Mouse (Mus musculus): ENCODE results near the gene Boc. TPM values are rescaled to one million over a fixed set of nuclear protein-coding genes. Genes with fewer than 3 reads are reported as not detected.

The Boc gene
- polyA plus RNA-seq, 1 experiment: 8.5 TPM

- no peak overlapping the region for H3K27ac ChIP-seq (ENCODE audit: insufficient read depth, low read depth, low read length)
- H3K4me1 ChIP-seq (ENCODE audit: control insufficient read depth, insufficient read depth, low read length): no peaks in the 10 kb centered on the region
- H3K4me3 ChIP-seq (ENCODE audit: insufficient read depth, low read depth, low read length): no peak overlapping the region
- no peaks in the 10 kb centered on the region for H3K36me3 ChIP-seq (ENCODE audit: control insufficient read depth, insufficient read depth, low read length)
- WGBS: 95% methylated on average over 2 of the region's 2 CpGs
- no peak for TF ChIP-seq CTCF (conservative IDR thresholded peaks at IDR 0.05; ENCODE audit: insufficient read depth, insufficient read length, low read depth, low read length)
- TF ChIP-seq POLR2A (IDR thresholded peaks at IDR 0.05; ENCODE audit: low read depth, low read length): no peak
- no peak for DNase-seq
- H3K27me3 ChIP-seq (replicated peaks; ENCODE audit: control insufficient read depth, insufficient read depth, low read length): no peaks in the 10 kb centered on the region
Measured at GRCm38 (mm10) chr16:44552036-44552435, 6.7 kb downstream of the Boc start.

DNA sequence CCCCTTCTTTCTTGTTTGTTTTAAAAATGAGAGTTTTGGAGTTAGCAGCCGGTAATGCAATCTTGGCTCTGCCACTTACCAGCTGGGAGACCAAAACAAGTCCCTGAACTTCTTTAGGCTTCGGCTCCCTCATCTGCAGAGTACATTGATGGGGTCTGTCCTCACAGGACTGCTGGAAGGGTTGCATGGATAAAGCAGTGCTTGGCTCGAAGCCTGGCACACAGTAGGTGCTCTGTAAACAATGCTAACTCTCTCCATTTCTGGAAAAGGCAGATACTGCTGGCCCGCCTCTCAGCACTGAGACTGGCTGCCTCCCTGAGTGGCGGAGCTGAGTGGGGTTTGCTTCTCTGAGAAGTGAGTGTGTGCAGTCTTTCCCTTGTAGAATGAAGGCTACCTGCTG lies 7.2 kb downstream of the Boc start:
- Histone ChIP-seq H3K27me3 (replicated peaks; ENCODE audit: control insufficient read depth, insufficient read depth, low read length) (no peaks in the 10 kb centered on the region), H3K36me3 (ENCODE audit: control insufficient read depth, insufficient read depth, low read length) (no peaks in the 10 kb centered on the region), H3K27ac (ENCODE audit: insufficient read depth, low read depth, low read length) (no peak overlapping the region), H3K4me3 (ENCODE audit: insufficient read depth, low read depth, low read length) (no peak overlapping the region), H3K4me1 (ENCODE audit: control insufficient read depth, insufficient read depth, low read length) (no peaks in the 10 kb centered on the region)
- DNase-seq: no peak
- no peak for TF ChIP-seq CTCF (conservative IDR thresholded peaks at IDR 0.05; ENCODE audit: insufficient read depth, insufficient read length, low read depth, low read length)
- TF ChIP-seq POLR2A (IDR thresholded peaks at IDR 0.05; ENCODE audit: low read depth, low read length): no peak
- 78% methylated on average over 5 of the region's 5 CpGs for WGBS

GRCm38 (mm10) chr16:44550843-44551242 lies 7.9 kb downstream of the Boc start:
- peak; percentile 22 for DNase-seq
- TF ChIP-seq CTCF (conservative IDR thresholded peaks at IDR 0.05; ENCODE audit: insufficient read depth, insufficient read length, low read depth, low read length): no peak
- Histone ChIP-seq H3K4me1 (ENCODE audit: control insufficient read depth, insufficient read depth, low read length) (no peaks in the 10 kb centered on the region), H3K27ac (ENCODE audit: insufficient read depth, low read depth, low read length) (no peak overlapping the region), H3K4me3 (ENCODE audit: insufficient read depth, low read depth, low read length) (no peak overlapping the region), H3K27me3 (replicated peaks; ENCODE audit: control insufficient read depth, insufficient read depth, low read length) (no peaks in the 10 kb centered on the region), H3K36me3 (ENCODE audit: control insufficient read depth, insufficient read depth, low read length) (no peaks in the 10 kb centered on the region)
- 24% methylated on average over 5 of the region's 5 CpGs for WGBS

GRCm38 (mm10) chr16:44549867-44550679 lies 8.6 kb downstream of the Boc start:
- Histone ChIP-seq H3K27ac (ENCODE audit: insufficient read depth, low read depth, low read length) (no peak overlapping the region), H3K4me1 (ENCODE audit: control insufficient read depth, insufficient read depth, low read length) (no peaks in the 10 kb centered on the region), H3K36me3 (ENCODE audit: control insufficient read depth, insufficient read depth, low read length) (no peaks in the 10 kb centered on the region), H3K4me3 (ENCODE audit: insufficient read depth, low read depth, low read length) (no peak overlapping the region), H3K27me3 (replicated peaks; ENCODE audit: control insufficient read depth, insufficient read depth, low read length) (no peaks in the 10 kb centered on the region)
- no peak for DNase-seq
- 59% methylated on average over 7 of the region's 7 CpGs for WGBS
- no peak for TF ChIP-seq POLR2A (IDR thresholded peaks at IDR 0.05; ENCODE audit: low read depth, low read length)

- no peak for DNase-seq
- Histone ChIP-seq H3K36me3 (ENCODE audit: control insufficient read depth, insufficient read depth, low read length) (no peaks in the 10 kb centered on the region), H3K4me1 (ENCODE audit: control insufficient read depth, insufficient read depth, low read length) (no peaks in the 10 kb centered on the region), H3K27ac (ENCODE audit: insufficient read depth, low read depth, low read length) (no peak overlapping the region), H3K4me3 (ENCODE audit: insufficient read depth, low read depth, low read length) (no peak overlapping the region), H3K27me3 (replicated peaks; ENCODE audit: control insufficient read depth, insufficient read depth, low read length) (no peaks in the 10 kb centered on the region)
- WGBS: 75% methylated on average over 6 of the region's 6 CpGs
- TF ChIP-seq POLR2A (IDR thresholded peaks at IDR 0.05; ENCODE audit: low read depth, low read length): no peak
- TF ChIP-seq CTCF (conservative IDR thresholded peaks at IDR 0.05; ENCODE audit: insufficient read depth, insufficient read length, low read depth, low read length): no peak
Measured at GRCm38 (mm10) chr16:44549381-44549780, 9.3 kb downstream of the Boc start.

DNA sequence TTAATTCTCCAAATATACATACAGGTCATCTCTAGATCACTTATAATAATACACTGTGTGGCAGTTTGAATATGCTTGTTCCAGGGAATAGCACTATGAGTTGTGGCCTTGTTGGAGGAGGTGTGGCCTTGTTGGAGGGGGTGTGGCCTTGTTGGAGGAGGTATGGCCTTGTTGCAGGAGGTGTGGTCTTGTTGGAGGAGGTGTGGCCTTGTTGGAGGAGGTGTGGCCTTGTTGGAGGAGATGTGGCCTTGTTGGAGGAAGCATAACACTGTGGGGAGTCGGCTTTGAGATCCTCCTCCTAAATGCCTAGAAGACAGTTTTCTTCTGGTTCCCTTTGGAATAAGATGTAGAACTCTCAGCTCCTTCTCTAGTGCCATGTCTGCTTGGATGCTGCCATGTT lies 10.7 kb downstream of the Boc start:
- no peaks in the 10 kb centered on the region for H3K36me3 ChIP-seq (ENCODE audit: control insufficient read depth, insufficient read depth, low read length)
- no peaks in the 10 kb centered on the region for H3K4me1 ChIP-seq (ENCODE audit: control insufficient read depth, insufficient read depth, low read length)
- no peak for DNase-seq
- H3K27me3 ChIP-seq (replicated peaks; ENCODE audit: control insufficient read depth, insufficient read depth, low read length): no peaks in the 10 kb centered on the region
- WGBS: 84% methylated on average over 1 of the region's 1 CpGs
- no peak overlapping the region for H3K27ac ChIP-seq (ENCODE audit: insufficient read depth, low read depth, low read length)
- H3K4me3 ChIP-seq (ENCODE audit: insufficient read depth, low read depth, low read length): no peak overlapping the region
- TF ChIP-seq POLR2A (IDR thresholded peaks at IDR 0.05; ENCODE audit: low read depth, low read length): no peak
- no peak for TF ChIP-seq CTCF (conservative IDR thresholded peaks at IDR 0.05; ENCODE audit: insufficient read depth, insufficient read length, low read depth, low read length)

- no peak for DNase-seq
- Histone ChIP-seq H3K27ac (ENCODE audit: insufficient read depth, low read depth, low read length) (no peak overlapping the region), H3K4me3 (ENCODE audit: insufficient read depth, low read depth, low read length) (no peak overlapping the region), H3K36me3 (ENCODE audit: control insufficient read depth, insufficient read depth, low read length) (no peaks in the 10 kb centered on the region), H3K27me3 (replicated peaks; ENCODE audit: control insufficient read depth, insufficient read depth, low read length) (no peaks in the 10 kb centered on the region), H3K4me1 (ENCODE audit: control insufficient read depth, insufficient read depth, low read length) (0 out of 2 replicates have a peak, but pooled peaks cover 3% of the 10 kb centered on the region)
- WGBS: 63% methylated on average over 8 of the region's 8 CpGs
- TF ChIP-seq CTCF (conservative IDR thresholded peaks at IDR 0.05; ENCODE audit: insufficient read depth, insufficient read length, low read depth, low read length): no peak
- no peak for TF ChIP-seq POLR2A (IDR thresholded peaks at IDR 0.05; ENCODE audit: low read depth, low read length)
Measured at GRCm38 (mm10) chr16:44546831-44547230, 11.9 kb downstream of the Boc start.
